Mouse (Mus musculus): ENCODE data around the gene Prpsap1. TPM values are rescaled to one million over a fixed set of nuclear protein-coding genes. Genes with fewer than 3 reads are reported as not detected.
"Not testable (repeated sequence)": the region's sequence is repeated elsewhere in the genome, so short reads cannot be mapped to it uniquely, and the experiment has no call there.

Prpsap1 gene
- polyA plus RNA-seq, 1 experiment from 2014 or later = 196 TPM

- WGBS = 50% methylated on average over 8 of the region's 8 CpGs
- H3K9ac ChIP-seq = no peak overlapping the region
- H3K4me1 ChIP-seq = no peaks in the 10 kb centered on the region; the same call in 1 of the 2 replicates
- no peaks in the 10 kb centered on the region for H3K27me3 ChIP-seq (replicated peaks)
- peaks cover 46% of the 10 kb centered on the region for H3K36me3 ChIP-seq
- no peak for ATAC-seq (ENCODE audit: insufficient read depth, low FRiP score, low read depth)
- H3K9me3 ChIP-seq = no peaks in the 10 kb centered on the region
- H3K4me2 ChIP-seq = no peak overlapping the region
- H3K4me3 ChIP-seq (replicated peaks) = no peak overlapping the region
- H3K27ac ChIP-seq = no peak overlapping the region
Measured at GRCm38 (mm10) chr11:116479832-116480231, 14.2 kb downstream of the Prpsap1 start.

GRCm38 (mm10) chr11:116478978-116479377, 15.0 kb downstream of the Prpsap1 start:
- no peak overlapping the region for H3K27ac ChIP-seq
- no peaks in the 10 kb centered on the region for H3K27me3 ChIP-seq (replicated peaks)
- H3K9ac ChIP-seq = no peak overlapping the region
- H3K4me2 ChIP-seq = no peak overlapping the region
- WGBS = 84% methylated on average over 7 of the region's 7 CpGs
- no peaks in the 10 kb centered on the region; the same call in 1 of the 2 replicates for H3K4me1 ChIP-seq
- H3K4me3 ChIP-seq (replicated peaks) = no peak overlapping the region
- peaks cover 47% of the 10 kb centered on the region for H3K36me3 ChIP-seq
- no peaks in the 10 kb centered on the region for H3K9me3 ChIP-seq
- no peak for ATAC-seq (ENCODE audit: insufficient read depth, low FRiP score, low read depth)

- no peak overlapping the region for H3K4me2 ChIP-seq
- no peak overlapping the region for H3K9ac ChIP-seq
- H3K27ac ChIP-seq = no peak overlapping the region
- 92% methylated on average over 15 of the region's 15 CpGs for WGBS
- H3K4me3 ChIP-seq (replicated peaks) = no peak overlapping the region
- no peaks in the 10 kb centered on the region for H3K27me3 ChIP-seq (replicated peaks)
- H3K9me3 ChIP-seq = no peaks in the 10 kb centered on the region
- peaks cover 58% of the 10 kb centered on the region for H3K36me3 ChIP-seq
- no peaks in the 10 kb centered on the region; the same call in 1 of the 2 replicates for H3K4me1 ChIP-seq
- no peak for ATAC-seq (ENCODE audit: insufficient read depth, low FRiP score, low read depth)
Measured at GRCm38 (mm10) chr11:116477160-116477759, 16.7 kb downstream of the Prpsap1 start.

- 88% methylated on average over 6 of the region's 6 CpGs for WGBS
- H3K36me3 ChIP-seq = peaks cover 64% of the 10 kb centered on the region
- no peak for ATAC-seq (ENCODE audit: insufficient read depth, low FRiP score, low read depth)
Measured at GRCm38 (mm10) chr11:116476696-116477095, 17.3 kb downstream of the Prpsap1 start.

DNA sequence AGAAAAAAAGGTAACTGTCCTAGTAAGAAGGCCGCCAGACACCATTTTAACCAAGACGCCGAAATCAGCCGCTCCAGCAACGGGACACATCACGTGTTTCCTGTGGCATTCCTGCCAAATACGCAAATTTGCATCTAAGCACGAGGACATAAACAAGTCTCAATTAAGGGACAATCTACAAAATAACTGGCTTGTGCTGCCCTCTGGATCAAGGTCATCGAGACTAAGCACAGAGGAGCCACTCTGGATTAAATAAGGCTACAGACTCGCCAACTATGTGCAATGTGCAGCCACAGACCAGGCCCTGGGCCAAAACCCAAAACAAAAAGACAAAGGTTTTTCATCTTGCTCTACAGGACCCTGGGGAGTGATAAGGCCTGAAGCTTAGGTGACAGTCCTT, 18.0 kb downstream of the Prpsap1 start:
- 93% methylated on average over 10 of the region's 10 CpGs for WGBS

More at GRCm38 (mm10) chr11:116476696-116477095, 17.3 kb downstream of the Prpsap1 start:
- no peak overlapping the region for H3K4me2 ChIP-seq
- H3K27ac ChIP-seq = no peak overlapping the region
- no peaks in the 10 kb centered on the region; the same call in 1 of the 2 replicates for H3K4me1 ChIP-seq
- no peaks in the 10 kb centered on the region for H3K9me3 ChIP-seq
- no peak overlapping the region for H3K4me3 ChIP-seq (replicated peaks)
- H3K9ac ChIP-seq = no peak overlapping the region
- no peaks in the 10 kb centered on the region for H3K27me3 ChIP-seq (replicated peaks)

GRCm38 (mm10) chr11:116472275-116472674, 21.7 kb downstream of the Prpsap1 start:
- Histone ChIP-seq H3K4me2 (no peak overlapping the region), H3K27ac (no peak overlapping the region), H3K27me3 (replicated peaks) (no peaks in the 10 kb centered on the region), H3K9ac (no peak overlapping the region), H3K36me3 (peaks cover 53% of the 10 kb centered on the region), H3K9me3 (no peaks in the 10 kb centered on the region), H3K4me3 (replicated peaks) (no peak overlapping the region), H3K4me1 (no peaks in the 10 kb centered on the region)
- ATAC-seq (ENCODE audit: insufficient read depth, low FRiP score, low read depth) = no peak
- WGBS = 73% methylated on average over 4 of the region's 4 CpGs

More for the DNA sequence above, 18.0 kb downstream of the Prpsap1 start:
- Histone ChIP-seq H3K9me3 (no peaks in the 10 kb centered on the region), H3K4me1 (no peaks in the 10 kb centered on the region; the same call in 1 of the 2 replicates), H3K9ac (no peak overlapping the region), H3K27me3 (replicated peaks) (no peaks in the 10 kb centered on the region), H3K4me3 (replicated peaks) (no peak overlapping the region), H3K4me2 (no peak overlapping the region), H3K27ac (no peak overlapping the region), H3K36me3 (peaks cover 63% of the 10 kb centered on the region)
- no peak for ATAC-seq (ENCODE audit: insufficient read depth, low FRiP score, low read depth)

DNA sequence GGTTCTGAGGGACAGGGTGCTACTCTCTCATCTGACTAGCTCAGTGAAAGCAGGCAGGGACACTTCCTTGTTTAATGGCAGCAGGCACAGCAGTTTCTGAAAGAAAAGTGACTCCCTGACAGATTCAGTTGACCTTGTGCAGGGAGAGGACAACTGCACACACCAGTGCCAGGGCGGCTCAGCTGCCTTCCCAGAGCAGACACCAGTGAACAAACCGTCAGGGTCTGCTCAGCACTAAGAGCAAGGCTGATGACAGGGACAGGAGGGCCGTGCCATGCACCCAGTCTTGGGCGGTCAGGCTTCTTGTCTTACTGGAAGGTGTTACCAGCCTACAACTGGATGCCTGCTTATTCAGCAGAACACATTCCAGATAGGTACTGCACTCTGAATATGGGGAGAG, 23.1 kb downstream of the Prpsap1 start:
- ATAC-seq (ENCODE audit: insufficient read depth, low FRiP score, low read depth) = no peak
- WGBS = 84% methylated on average over 4 of the region's 4 CpGs
- no peaks in the 10 kb centered on the region for H3K9me3 ChIP-seq

DNA sequence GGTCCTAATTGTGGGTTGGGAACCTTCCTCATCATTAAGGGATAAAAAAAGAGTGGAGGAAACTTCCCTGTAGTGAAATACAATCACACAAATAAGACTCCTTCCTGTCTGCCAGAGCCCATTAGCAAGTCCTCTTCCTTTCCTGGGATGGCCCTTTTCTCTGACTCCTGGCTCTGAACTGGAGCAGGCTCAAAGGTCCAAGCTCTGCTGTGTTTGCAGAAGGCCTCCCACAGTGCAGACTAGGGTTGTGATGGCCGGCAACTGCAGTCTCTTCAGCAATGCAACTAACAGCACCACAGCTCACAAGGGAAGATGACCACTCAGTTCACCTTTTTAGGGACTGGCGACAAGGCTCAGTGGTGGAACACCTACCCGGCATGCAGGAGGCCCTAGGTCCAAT, 23.8 kb downstream of the Prpsap1 start:
- Histone ChIP-seq H3K4me1 (no peaks in the 10 kb centered on the region), H3K27me3 (replicated peaks) (no peaks in the 10 kb centered on the region), H3K36me3 (peaks cover 48% of the 10 kb centered on the region), H3K9me3 (no peaks in the 10 kb centered on the region), H3K4me2 (no peak overlapping the region), H3K4me3 (replicated peaks) (no peak overlapping the region), H3K27ac (no peak overlapping the region), H3K9ac (no peak overlapping the region)
- WGBS = 88% methylated on average over 3 of the region's 3 CpGs
- no peak for ATAC-seq (ENCODE audit: insufficient read depth, low FRiP score, low read depth)

More for the DNA sequence above, 23.1 kb downstream of the Prpsap1 start:
- no peak overlapping the region for H3K9ac ChIP-seq
- H3K4me3 ChIP-seq (replicated peaks) = no peak overlapping the region
- H3K27me3 ChIP-seq (replicated peaks) = no peaks in the 10 kb centered on the region
- H3K4me2 ChIP-seq = no peak overlapping the region
- no peak overlapping the region for H3K27ac ChIP-seq
- H3K4me1 ChIP-seq = no peaks in the 10 kb centered on the region
- H3K36me3 ChIP-seq = peaks cover 49% of the 10 kb centered on the region

- not testable (repeated sequence) for H3K27me3 ChIP-seq (replicated peaks); H3K9me3 ChIP-seq; H3K9ac ChIP-seq; H3K27ac ChIP-seq; H3K4me3 ChIP-seq (replicated peaks); H3K4me2 ChIP-seq; ATAC-seq (ENCODE audit: insufficient read depth, low FRiP score, low read depth); H3K4me1 ChIP-seq
- peaks cover 33% of the 10 kb centered on the region for H3K36me3 ChIP-seq
- WGBS = 66% methylated on average over 3 of the region's 3 CpGs
Measured at GRCm38 (mm10) chr11:116468338-116468737, 25.7 kb downstream of the Prpsap1 start.

- 49% methylated on average over 20 of the region's 20 CpGs for WGBS
- Histone ChIP-seq H3K4me2 (no peak within 1 kb of the TSS), H3K36me3 (peaks cover 14% of the 10 kb centered on the region), H3K4me3 (replicated peaks) (no peak within 1 kb of the TSS), H3K9ac (no peak within 1 kb of the TSS), H3K27ac (no peak within 1 kb of the TSS), H3K4me1 (no peaks in the 10 kb centered on the region), H3K9me3 (no peaks in the 10 kb centered on the region), H3K27me3 (replicated peaks) (no peaks in the 10 kb centered on the region)
- ATAC-seq (ENCODE audit: insufficient read depth, low FRiP score, low read depth) = no peak
Measured at GRCm38 (mm10) chr11:116466141-116466540, 27.9 kb downstream of the Prpsap1 start, which contains the start of gene Qrich2. TSS of gene Qrich2 (minus strand) at chr11:116466241.

- Histone ChIP-seq H3K27ac (no peak overlapping the region), H3K36me3 (no peaks in the 10 kb centered on the region), H3K4me2 (no peak overlapping the region), H3K9me3 (no peaks in the 10 kb centered on the region), H3K4me1 (no peaks in the 10 kb centered on the region), H3K9ac (no peak overlapping the region), H3K4me3 (replicated peaks) (no peak overlapping the region), H3K27me3 (replicated peaks) (no peaks in the 10 kb centered on the region)
- peak; percentile 62; the same call in 1 of the 2 replicates for ATAC-seq (ENCODE audit: insufficient read depth, low FRiP score, low read depth)
- WGBS = 8% methylated on average over 2 of the region's 2 CpGs
Measured at GRCm38 (mm10) chr11:116463833-116464232, 30.2 kb downstream of the Prpsap1 start.

GRCm38 (mm10) chr11:116463338-116463737, 30.7 kb downstream of the Prpsap1 start:
- Histone ChIP-seq H3K4me2 (no peak overlapping the region), H3K27ac (no peak overlapping the region), H3K36me3 (no peaks in the 10 kb centered on the region), H3K4me3 (replicated peaks) (no peak overlapping the region), H3K9me3 (no peaks in the 10 kb centered on the region), H3K9ac (no peak overlapping the region), H3K27me3 (replicated peaks) (no peaks in the 10 kb centered on the region), H3K4me1 (no peaks in the 10 kb centered on the region)
- 47% methylated on average over 5 of the region's 5 CpGs for WGBS
- no peak for ATAC-seq (ENCODE audit: insufficient read depth, low FRiP score, low read depth)

Measured in stomach, embryonic 15.5 days (tissue).